Mouse (Mus musculus): ENCODE data around the gene Setd1a.
"Not testable (repeated sequence)": the region's sequence is repeated elsewhere in the genome, so short reads cannot be mapped to it uniquely, and the experiment has no call there.

The Setd1a gene

DNA sequence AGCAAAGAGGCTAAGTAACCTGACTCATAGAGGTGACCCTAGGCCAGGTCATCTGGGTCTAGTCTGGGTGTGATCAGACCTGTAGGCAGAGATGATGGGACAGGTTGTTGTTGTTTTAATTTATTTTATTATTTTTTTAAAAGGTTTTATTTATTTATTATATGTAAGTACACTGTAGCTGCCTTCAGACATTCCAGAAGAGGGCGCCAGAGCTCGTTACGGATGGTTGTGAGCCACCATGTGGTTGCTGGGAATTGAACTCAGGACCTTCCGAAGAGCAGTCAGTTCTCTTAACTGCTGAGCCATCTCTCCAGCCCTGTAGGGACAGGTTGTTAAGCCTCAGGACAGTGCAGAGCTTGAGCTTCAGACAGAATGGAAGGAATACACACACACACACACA, 61.4 kb downstream of the Setd1a start:
- not testable (repeated sequence) for DNase-seq

DNA sequence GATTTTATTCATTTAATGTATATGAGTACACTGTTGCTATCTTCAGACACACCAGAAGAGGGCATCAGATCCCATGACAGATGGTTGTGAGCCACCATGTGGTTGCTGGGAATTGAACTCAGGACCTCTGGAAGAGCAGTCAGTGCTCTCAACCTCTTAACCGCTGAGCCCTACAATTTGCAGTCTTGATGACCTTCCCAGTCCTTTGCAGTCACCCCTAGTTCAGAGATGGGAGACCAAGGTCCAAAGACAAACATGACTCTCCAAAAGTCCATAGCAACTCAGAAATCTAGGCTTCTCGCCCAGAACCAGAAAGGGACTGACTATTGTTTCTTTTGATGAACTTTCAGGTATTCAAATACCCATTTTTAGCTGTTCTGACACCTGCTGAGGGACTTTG, 63.6 kb downstream of the Setd1a start:
- not testable (repeated sequence) for DNase-seq

DNA sequence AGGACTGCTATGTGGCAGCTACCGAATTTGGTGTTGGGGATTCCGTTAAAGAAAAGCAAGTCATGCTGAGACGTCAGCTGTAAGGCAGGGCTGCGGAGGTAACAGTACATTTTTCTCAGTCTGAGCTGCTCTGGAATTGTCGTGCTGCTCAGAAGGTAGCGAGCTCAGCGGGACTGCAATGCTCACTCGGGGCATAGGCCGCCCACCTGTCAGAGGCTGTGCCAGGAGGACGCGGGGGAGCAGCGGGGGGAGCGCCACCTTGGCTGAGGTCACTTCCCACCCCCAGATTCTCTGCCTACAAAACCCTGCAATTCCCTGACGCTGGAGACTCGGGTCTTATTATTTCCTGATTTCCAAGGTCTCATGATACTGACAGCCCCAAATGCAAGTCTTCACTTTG, 64.4 kb downstream of the Setd1a start:
- DNase-seq, result peak; percentile 33 to 63

DNA sequence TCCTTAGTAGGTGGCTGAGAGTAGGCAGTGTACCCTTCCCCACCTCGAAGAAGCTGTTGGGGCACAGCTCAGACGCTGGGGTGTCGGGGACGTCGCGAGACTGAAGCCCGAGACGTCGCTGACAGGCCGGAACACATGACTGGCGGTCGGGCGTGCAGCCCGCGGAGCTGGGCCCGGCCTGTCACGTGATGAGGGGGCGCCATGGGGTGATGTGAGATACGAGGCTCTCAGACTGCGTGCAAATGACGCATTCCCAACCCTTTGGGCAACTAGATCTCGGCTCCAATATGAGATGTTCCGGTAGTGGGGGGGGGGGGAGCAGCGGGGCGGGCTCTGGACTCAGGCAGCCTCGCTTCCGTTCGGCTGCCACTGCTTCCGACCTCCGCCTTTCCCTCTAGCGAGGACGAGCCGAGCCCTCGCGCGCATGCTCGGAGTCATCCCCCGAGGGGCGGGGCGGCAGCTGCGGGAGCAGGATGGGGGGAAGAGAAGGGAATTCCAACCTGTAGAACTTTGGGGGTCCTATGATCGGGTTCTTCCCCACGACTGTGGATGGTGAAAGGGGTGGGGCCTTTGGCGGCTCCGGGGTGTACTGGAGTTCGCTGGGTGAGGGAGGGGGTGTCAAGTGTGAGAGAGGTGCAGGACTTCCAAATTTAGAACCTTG, 65.0 kb downstream of the Setd1a start:
- DNase-seq, result peak; percentile 95 to 96

DNA sequence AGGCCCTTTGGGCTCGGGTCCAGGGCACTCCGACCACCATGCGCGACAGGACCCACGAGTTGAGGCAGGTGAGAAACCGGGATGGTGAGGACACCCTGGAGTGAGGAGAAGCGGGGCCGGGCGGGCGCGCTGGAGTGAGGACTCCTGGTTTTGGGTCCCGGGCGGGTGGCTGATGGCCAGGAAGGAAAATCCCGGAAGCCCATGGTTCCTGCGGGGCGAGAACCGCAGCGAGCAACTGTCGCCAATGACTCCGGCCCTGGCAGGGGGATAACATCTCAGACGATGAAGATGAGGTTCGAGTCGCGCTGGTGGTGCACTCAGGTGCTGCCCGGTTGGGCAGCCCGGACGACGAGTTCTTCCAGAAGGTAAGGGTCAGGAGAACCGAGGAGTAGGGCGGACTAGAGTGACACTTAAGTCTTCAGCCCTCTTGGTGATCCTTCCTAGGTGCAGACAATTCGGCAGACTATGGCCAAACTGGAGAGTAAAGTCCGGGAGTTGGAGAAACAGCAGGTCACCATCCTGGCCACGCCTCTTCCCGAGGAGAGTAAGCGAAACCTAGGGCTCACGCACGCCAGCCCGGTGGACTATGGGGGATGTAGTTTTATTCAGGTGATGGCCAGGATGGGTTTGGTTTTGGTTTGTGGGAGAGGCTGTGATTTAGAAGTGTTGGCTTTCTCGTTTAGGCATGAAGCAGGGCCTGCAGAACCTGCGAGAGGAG, 65.7 kb downstream of the Setd1a start:
- DNase-seq, result peak; percentile 90 to 92
